Mouse (Mus musculus): ENCODE data around the gene Ttll13.
A peak's percentile ranks its signal among the peaks of the same experiment; 100 is the strongest.

Gene Ttll13

DNA sequence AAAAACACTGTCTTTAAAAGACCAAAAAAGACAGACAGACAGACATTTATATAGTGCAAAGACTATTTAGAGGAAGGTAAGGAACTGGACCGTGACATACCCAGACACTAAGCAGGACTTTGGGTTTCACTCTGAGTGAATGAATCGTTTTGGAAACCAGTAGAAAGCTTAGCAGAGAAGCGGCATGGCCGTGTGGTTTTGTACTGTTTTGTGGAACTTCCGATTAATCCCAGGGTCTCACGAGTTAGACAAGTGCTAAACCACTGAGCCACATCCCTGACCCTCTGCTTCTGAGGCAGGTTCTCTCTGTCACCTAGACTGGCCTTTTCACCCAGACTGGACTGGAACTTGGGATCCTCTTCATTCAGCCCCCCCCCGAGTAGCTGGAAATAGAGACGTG is 31.7 kb upstream of the Ttll13 start:
- DNase-seq (ENCODE audit: low spot score), result no peak

DNA sequence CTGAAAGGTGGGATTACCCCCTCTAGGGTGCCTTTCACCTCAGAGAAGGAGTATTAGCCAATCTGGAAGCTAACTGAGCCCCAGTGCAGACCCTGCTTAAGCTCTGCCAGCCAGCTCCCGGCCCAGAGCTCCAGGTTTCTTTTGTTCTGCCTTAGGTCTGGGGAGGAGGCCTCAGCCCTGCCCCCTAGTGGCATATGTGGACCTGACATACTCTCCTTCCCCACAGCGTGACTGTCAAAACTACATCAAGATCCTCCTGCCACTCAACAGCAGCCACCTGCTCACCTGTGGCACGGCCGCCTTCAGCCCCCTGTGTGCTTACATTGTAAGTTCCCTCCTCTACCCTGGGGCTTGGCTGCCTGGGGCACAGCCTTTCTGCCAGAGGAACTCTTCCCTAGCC is 30.8 kb upstream of the Ttll13 start:
- peak; percentile 73 for DNase-seq (ENCODE audit: low spot score)

DNA sequence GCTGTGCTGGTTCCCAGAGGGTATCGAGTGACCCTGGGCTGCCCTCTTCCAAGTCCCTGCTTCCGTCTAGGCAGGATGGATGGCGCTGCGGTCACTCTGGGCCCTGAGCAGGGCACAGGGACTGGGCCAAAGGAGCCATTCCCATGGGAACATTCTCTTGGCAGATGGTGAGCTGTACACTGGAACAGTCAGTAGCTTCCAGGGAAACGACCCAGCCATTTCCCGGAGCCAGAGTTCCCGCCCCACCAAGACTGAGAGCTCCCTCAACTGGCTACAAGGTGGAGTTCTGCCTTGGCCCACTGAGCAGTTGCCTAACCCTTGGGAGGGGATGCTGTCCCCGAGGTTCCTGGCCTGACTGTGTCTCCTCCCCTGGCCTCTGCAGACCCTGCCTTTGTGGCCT is 29.6 kb upstream of the Ttll13 start:
- no peak for DNase-seq (ENCODE audit: low spot score)

DNA sequence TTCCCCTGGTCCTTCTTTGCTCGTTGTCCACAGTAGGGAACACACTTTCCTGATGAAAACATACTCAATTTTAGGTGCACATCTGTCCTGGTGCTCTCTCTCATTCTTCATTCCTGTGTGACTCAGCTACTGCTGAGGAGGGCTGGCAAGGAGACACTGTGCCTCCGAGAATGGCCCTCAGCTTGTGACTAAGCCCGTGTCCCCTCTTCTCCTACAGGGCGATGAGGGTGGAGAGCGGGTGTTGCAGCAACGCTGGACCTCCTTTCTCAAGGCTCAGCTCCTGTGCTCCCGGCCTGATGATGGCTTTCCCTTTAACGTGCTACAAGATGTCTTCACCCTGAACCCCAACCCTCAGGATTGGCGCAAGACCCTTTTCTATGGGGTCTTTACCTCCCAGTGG is 27.5 kb upstream of the Ttll13 start:
- no peak for DNase-seq (ENCODE audit: low spot score)

DNA sequence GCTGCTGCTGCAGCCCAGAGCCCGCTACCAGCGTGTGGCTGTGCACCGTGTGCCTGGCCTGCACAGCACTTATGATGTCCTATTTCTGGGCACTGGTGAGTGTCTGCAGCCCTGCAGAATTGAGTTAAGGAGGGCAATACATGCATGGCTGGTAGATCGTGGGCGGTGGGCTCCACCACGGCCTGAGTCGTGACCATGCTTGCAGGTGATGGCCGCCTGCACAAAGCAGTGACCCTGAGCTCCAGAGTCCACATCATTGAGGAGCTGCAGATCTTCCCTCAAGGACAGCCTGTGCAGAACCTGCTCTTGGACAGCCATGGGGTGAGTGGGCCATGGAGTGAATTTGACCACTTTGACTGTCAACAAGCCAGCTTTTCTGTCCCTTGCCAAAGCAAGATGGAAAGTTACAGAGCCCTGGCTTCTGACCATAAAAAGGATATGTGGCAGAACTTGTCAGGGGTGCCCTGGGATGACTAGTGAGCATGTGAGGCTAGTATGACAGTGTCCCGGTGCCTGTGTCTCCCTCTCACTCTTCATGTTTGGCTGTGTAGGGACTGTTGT is 25.9 kb upstream of the Ttll13 start:
- DNase-seq (ENCODE audit: low spot score), result no peak

DNA sequence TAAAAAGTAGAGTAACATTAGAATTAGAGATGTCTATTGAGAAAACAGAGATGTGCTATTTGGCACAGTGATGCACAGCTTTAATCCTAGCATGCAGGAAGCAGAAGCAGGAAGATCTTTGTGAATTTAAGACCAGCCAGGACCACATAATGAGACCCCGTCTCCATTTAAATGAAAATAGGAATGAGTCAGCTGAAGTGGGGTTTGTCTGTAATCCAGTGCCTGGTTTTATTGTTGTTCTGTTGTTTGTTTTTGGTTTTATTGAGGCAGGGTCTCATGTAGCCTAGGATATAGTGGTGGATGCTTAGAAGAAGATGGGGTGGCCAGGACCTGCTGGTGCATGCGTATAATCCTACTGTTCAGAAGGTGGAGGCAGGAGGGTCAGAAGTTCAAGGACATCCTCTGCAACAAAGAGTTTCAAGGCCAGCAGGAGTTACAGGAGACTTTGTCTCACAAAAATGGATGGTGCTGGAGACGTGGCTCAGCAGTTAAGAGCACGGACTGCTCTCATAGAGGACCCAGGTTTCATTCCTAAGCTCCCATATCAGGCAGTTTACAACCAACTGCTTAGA is 24.9 kb upstream of the Ttll13 start:
- DNase-seq (ENCODE audit: low spot score), result no peak

DNA sequence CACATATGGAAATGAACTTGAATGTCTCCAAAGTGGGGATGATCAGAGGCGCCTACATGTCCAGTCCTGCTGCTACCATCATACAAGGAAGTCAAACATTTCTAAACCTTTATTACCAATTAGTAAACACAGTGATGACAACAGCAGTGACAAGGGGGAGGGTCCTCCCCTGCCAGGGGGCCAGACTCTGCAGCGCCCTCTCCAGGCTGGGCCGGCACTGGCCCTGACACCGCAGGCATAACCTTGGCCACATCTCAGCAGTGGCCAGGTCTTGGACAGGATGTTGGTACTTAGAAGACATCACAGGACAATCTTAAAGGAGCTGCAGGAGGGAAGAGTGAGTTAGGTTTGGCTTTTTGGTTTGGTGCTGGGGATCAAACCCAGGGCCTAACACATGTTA is 19.1 kb upstream of the Ttll13 start:
- no peak for DNase-seq (ENCODE audit: low spot score)

DNA sequence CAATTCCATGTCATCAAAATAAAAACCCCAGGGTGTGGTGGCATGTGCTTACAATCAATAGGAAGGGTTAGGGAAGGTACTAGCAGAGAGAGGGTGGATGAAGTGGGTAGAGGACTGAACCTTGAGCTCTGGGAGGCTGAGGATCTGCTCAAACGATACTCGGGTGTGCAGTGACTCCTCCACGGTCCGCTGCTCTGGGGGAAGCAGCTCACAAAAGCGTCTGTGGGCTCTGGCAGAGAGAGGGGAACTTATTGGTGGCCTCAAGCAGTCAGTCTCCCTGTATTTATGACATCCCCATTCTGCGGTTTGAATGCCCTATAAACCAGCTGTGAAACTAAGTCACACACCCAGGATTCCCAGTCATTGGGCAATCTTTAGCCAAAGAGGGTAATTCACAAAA is 16.0 kb upstream of the Ttll13 start:
- DNase-seq (ENCODE audit: low spot score), result no peak

DNA sequence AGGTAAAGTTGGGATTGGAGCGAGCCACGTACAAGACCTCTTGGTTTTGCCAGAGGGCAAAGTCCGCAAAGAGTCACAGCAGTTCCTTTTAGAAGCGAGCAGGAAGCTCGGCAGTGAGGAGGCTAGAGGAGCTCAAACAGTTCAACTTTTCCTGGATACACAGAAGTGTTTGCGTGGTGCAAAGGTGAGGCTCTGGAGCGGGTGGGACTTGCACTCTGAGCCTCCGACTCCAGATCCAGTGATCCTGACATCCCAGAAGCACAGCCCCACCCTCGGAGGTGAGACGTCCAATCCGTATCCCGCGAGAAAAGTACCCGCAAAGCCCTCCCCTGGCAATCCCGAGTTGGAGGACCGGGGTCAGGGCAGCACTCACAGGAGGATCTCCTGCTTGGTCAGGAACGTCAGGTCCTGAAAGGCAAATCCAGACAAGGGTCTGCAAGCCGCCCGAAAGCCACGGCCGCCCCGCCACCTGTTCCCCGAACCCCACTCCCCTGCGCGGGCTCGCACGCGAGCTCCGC is 14.1 kb upstream of the Ttll13 start:
- peak; percentile 33 for DNase-seq (ENCODE audit: low spot score)

DNA sequence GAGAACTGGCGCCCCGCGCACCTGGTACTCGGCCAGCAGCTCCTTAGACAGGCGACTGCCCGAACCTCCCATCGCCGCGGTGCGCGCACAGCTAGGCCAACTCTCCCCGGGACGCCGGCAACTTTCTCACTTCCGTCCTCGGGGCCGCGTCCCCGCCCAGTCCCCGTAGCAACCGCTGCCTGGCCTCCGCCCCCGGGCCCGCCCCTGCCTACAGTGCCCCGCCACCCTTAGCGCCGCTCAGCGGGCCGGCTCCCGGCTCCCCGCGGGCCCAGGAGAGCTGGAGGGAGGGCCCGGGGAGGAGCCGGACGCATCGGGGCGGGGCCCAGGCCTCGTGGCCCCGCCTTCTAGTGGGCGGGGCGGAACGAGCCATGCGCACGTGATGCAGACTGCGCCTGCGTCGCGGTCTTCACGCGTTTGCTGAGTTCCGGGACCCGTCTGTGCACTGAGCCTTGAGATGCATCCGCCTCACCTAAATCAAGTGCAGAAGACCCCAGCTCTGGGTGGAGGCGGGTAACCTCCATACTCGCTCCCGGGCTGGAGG is 13.6 kb upstream of the Ttll13 start, which contains the start of the genes Cib1 and Gdpgp1:
Cib1 (minus strand) TSS at position 325 of the 541 bp plus-strand sequence.
Gdpgp1 (plus strand) TSS at position 377 of the 541 bp plus-strand sequence.
- peak; percentile 97 for DNase-seq (ENCODE audit: low spot score)

DNA sequence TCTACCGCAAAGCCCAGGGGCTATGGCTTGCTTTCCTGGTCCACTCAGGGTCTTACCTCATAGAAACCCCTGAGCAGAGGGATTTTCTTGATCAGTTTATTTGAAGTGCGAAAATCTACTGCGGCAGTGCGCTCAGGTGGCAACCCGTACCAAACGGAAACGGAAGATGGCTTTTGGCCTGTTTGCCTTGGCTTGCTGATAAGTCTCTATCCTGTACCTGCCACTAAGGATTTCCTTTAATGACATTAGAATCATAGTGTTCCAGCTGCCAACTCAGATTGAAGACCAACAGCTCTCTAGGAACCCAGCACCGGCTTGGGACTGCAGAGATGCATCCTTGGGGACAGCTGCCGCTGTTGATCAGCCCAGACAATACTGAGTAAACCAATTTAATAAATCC is 12.4 kb upstream of the Ttll13 start:
- no peak for DNase-seq (ENCODE audit: low spot score)

DNA sequence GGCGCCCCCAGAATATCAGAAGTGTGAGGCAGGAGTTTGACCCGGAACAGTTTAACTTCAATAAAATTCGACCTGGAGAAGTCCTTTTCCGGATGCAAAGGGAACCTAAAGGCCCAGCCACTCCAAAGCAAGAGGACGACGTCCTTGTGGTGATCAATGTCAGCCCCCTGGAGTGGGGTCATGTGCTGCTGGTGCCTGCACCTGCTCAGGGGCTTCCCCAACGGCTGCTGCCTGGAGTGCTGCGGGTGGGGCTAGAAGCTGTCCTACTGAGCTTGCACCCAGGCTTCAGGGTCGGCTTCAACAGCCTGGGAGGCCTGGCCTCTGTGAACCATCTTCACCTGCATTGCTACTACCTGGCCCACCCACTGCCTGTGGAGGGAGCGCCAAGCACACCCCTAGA is 7.6 kb upstream of the Ttll13 start:
- DNase-seq (ENCODE audit: low spot score), result no peak

DNA sequence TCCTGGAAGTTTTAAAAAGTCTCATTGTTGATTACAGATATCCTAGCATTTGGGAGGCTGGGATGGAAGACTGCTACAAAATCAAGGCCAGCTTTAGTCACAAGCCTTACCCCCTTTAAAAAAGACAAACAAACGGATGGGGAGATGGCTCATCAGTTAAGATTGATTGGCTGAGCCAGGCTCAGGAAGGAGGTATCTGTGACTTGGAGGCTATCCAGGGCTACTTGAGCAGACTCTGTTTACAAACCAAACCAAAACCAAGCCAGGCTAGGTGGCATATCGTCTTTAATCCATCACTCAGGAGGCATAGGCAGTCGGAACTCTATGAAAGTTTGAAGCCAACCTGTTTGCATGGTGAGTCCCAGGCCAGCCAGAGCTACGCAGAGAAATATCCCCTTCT is 4.5 kb upstream of the Ttll13 start:
- no peak for DNase-seq (ENCODE audit: low spot score)

DNA sequence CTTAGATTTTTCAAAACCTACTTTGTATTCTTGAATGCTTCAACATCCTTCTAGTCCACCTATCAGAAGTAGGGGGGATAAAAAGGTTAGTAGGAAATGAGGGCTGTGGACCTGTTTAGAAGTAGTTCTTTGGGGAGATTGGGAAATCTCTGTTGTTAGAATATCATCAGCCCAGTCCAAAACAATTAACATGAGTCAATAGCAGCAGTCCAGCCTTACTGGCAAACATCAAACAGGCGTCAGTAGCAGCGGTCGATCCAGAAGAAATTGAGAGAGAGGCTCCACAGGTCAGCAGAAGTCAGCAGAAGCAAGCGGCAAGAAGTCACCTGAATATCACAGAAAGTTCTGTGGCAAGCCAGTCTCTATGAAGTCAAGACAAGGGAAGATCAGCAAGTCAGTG is 1.3 kb upstream of the Ttll13 start:
- DNase-seq (ENCODE audit: low spot score), result no peak

DNA sequence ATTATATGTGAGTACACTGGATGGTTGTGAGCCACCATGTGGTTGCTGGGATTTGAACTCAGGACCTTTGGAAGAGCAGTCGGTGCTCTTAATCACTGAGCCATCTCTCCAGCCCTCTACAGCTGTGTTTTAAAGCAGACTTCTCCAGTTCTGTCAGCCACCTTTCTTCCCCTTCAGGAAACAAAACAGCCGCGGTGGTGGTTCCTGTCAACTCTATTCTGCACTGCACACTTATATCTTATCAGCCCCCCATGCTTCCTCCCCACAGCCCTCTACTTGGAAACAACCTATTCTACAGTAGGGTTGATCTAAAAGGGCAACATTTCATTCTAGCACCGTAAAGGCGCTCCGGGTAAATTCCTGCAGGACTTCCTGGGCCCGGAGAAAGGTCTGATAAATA is 683 bp downstream of the Ttll13 start:
- no peak for DNase-seq (ENCODE audit: low spot score)

DNA sequence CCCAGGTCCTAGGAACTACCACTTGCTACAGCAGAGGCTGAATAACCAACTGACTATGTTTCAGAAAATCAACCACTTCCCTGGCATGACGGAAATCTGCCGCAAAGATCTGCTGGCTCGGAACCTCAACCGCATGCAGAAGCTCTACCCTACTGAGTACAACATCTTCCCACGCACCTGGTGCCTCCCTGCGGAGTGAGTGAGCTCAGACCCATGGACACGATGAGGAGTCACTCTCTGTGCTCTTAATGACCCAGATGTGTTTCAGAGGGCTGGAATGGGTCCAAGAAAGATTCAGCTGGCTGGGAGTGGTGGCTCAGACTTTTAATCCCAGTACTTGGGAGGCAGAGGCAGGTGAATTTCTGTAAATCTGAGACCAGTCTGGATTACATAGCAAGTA is 6.3 kb downstream of the Ttll13 start:
- DNase-seq (ENCODE audit: low spot score), result no peak

DNA sequence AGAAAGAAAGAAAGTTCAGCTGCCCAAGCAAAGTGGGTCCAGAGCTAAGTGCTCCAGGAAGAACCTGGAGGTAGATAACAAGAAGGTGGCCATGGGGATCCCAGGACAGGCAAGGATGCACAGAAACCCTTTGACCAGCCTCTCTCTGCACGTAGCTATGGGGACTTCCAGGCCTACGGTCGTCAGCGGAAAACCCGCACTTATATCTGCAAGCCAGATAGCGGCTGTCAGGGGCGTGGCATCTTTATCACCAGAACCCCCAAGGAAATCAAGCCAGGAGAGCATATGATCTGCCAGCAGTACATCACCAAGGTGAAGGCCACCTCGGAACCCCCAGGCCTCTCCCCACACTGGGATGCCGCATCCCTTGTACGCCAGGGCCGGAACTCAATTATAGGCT is 6.7 kb downstream of the Ttll13 start:
- DNase-seq (ENCODE audit: low spot score), result no peak

DNA sequence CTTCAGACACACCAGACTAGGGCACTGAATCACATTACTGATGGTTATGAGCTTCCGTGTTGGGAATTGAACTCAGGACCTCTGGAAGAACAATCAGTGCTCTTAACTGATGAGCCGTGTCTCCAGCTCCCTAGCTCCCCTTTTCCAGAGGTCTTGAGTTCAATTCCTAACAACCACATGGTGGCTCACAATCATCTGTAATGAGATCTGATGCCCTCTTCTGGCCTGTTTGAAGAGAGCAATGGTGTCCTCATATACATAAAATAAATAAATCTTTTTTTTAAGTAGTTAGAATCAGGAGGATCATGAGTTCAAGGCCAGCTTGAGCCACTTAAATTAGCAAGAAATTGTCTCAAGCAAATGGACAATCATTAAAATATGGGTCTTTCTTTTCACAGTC is 9.8 kb downstream of the Ttll13 start:
- DNase-seq (ENCODE audit: low spot score), result no peak

DNA sequence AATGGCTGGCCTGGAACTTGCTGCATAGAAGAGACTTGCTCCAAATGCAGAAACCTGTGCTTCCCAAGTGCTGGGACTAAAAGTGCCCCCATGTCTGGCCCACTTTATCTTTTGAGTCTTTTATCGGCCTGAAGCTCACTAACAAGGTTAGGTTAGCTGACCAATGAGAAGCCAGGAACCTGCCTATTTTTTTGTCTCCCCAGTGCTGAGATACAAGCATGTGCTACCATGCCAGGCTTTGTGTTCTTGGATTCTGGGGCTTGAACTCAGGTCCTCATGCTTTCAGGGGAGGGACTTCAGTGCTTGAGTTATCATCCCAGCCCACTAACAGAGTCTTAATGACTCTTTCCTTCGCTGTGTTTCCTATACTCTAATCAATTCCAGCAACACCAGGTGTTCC is 11.5 kb downstream of the Ttll13 start:
- DNase-seq (ENCODE audit: low spot score), result no peak

DNA sequence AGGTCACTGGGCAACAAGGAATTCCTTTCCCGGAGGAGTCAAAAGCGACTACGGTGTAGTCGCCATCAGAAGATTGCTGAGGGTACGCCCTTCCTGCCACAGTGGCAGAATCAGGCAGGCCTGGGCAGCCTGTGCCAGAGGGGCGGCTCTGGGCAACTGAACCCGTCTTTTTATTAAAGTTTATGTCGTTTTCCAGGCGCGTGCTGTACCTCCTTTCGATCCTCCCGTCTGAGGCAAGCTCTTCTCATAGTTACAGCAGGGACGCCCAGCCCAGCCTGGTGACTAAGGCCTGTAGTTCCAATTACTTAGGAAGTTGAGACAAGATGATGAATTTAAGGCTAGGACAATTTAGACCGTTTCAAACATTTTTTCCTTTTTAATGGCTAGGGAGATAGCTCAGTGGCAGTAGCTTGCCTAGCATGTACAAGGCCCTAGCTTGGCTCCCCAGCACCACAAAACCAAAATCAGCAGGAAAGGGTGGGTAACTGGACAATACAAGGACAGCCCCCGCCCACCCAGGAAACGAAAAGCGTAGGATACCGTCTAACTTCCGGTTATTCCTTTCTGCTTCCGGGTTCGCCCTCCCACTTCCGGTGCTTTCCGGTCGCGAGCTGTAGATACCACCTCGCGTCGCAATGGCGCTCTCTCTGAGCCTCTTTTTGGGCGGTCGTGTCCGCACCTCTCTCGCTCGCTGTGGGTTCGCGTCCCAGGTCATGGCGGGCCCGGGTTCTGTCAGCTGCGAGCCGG is 14.6 kb downstream of the Ttll13 start, which contains the start of gene Ngrn:
Ngrn (plus strand) TSS at position 591 of the 747 bp plus-strand sequence.
- peak; percentile 76 for DNase-seq (ENCODE audit: low spot score)

DNA sequence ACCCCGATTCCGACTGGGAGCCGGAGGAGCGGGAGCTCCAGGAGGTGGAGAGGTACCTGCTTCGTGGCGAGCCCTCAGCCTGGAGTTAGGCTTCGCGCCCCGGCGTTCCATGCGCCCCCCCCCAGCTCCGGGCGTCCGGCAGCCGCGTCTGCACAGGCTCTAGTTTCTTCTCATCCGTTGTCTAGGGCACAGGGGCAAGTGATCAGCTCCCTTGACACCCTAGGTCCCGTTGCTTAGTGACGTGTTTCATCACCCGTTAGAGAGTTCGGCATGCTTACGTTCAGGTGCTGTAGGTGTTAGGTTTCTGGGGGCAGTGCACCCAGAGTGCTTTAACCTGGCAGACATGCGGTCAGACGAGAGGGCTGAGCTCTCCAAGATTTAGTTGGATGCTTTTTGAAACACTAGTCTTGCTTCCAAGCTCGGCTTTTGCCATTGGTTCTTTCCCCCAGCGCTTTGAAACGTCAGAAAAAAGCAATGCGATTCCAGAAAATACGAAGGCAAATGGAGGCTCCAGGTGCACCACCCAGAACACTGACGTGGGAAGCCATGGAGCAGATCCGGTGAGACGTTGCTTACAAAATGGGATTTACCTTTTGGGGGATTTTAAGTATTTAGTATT is 15.3 kb downstream of the Ttll13 start:
- DNase-seq (ENCODE audit: low spot score), result no peak

DNA sequence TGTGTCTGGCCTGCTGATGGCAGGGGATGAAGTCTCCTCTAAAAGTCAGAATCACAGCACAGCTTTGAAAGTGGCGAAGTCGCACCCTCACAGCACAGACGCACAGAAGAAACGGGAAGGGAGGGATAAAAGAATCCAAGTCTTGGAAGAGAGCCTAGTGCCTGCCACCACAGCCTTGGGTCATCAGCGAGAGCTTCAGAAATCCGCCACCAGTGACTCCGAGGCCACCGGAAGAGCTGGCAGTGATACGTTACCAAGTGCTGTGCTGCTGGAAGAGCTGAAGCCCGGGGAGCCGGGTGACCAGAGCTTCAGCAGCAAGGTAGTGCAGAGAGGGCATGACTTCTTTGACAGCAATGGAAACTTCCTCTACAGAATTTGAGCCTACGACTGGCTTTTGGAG is 18.4 kb downstream of the Ttll13 start:
- DNase-seq (ENCODE audit: low spot score), result no peak

DNA sequence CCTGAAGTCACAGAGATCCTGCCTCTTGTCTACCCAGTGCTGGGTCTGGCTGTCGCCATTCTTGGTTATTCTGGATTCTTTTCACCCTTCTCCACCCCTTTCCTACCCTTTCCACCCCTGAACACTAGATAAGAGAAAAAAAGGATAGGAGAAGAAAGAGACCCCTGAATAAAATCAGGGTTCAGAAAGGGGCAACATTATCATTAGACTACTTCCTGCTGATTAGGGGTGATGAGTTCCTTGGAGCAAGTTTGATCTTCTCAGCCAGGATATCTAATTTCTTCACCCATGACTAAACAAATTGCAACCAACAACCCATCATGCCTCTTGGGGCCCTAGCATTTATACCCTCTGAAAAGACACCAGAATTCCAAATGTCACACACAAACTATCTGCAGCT is 21.6 kb downstream of the Ttll13 start:
- DNase-seq (ENCODE audit: low spot score), result no peak

Measured in ovary, postnatal 14 days (tissue).